8 mouse cellular contexts compared by ENCODE assay signal in genomic region chr17:70633181-70633944, GRCm38 (mm10).
DNase-seq lines count a peak whose midpoint lies in the region; ATAC-seq and TF ChIP-seq lines count a peak whose summit lies in the region.

No protein-coding gene starts in this region.

- H3K36me3 ChIP-seq in hindbrain, embryonic 10.5 days, result no peaks in the 10 kb centered on the region
- H3K36me3 ChIP-seq in lung, embryonic 16.5 days (ENCODE audit: control insufficient read depth, insufficient read depth, low read length), result no peaks in the 10 kb centered on the region

- 15% methylated on average over 9 of the region's 9 CpGs for WGBS in hindbrain, embryonic 10.5 days
- WGBS in lung, embryonic 16.5 days, result 14% methylated on average over 9 of the region's 9 CpGs

- no peaks in the 10 kb centered on the region for H3K9me3 ChIP-seq in hindbrain, embryonic 10.5 days
- no peaks in the 10 kb centered on the region for H3K9me3 ChIP-seq in lung, embryonic 16.5 days (ENCODE audit: control insufficient read depth, low read length)

- in situ Hi-C loops in Patski (cut with MboI; ENCODE audit: low pct_unique_long_range_greater_than_20kb), result no loop called here

- H3K4me1 ChIP-seq in hindbrain, embryonic 10.5 days (replicated peaks), result peaks cover 25% of the 10 kb centered on the region
- no peaks in the 10 kb centered on the region; the same call in 1 of the 2 replicates for H3K4me1 ChIP-seq in lung, embryonic 16.5 days (replicated peaks; ENCODE audit: control insufficient read depth, insufficient read depth, low read length)

- CTCF ChIA-PET in Patski (lab: Charles Lee), result interaction anchor here (1.2 kb wide), 1 partner anchor 203 kb away, joined by 3 read pairs; no protein-coding TSS in a partner anchor

- TF ChIP-seq CTCF in Patski (IDR thresholded peaks at IDR 0.05), result peak; percentile 60

- peak overlapping the region; percentile 74 for H3K27ac ChIP-seq in hindbrain, embryonic 10.5 days
- H3K27ac ChIP-seq in lung, embryonic 16.5 days (ENCODE audit: low read length), result no peak overlapping the region

- peak; percentile 31 for ATAC-seq in Patski
- ATAC-seq in lung, embryonic 16.5 days (ENCODE audit: low read depth), result peak; percentile 63; the same call in 1 of the 2 replicates
- ATAC-seq in erythroblast, adult 5-6 weeks (replicated peaks; ENCODE audit: low FRiP score, poor library complexity, severe bottlenecking), result no peak

- H3K27me3 ChIP-seq in Patski, result no peaks in the 10 kb centered on the region
- no peaks in the 10 kb centered on the region for H3K27me3 ChIP-seq in hindbrain, embryonic 10.5 days (ENCODE audit: insufficient read depth, poor library complexity, severe bottlenecking)
- no peaks in the 10 kb centered on the region for H3K27me3 ChIP-seq in lung, embryonic 16.5 days (ENCODE audit: control insufficient read depth, insufficient read depth, low read depth, low read length)

- no peak overlapping the region for H3K4me2 ChIP-seq in lung, embryonic 16.5 days (ENCODE audit: low read depth, low read length)

- POLR2A ChIA-PET in Patski (lab: Charles Lee), result no interaction called here

- 0 out of 2 replicates have a peak overlapping the region, but pooled peaks have one; percentile 18 for H3K4me3 ChIP-seq in hindbrain, embryonic 10.5 days
- H3K4me3 ChIP-seq in lung, embryonic 16.5 days (ENCODE audit: low read length), result no peak overlapping the region

- DNase-seq in Patski (ENCODE audit: low read depth, low spot score), result no peak
- peak; percentile 88 for DNase-seq in cerebellum, adult 9-11 months
- peak; percentile 86 to 87 for DNase-seq in frontal cortex, postnatal 10 days (ENCODE audit: low spot score in 2 of 2)
- DNase-seq in hindbrain, embryonic 10.5 days (ENCODE audit: low spot score), result peak; percentile 90
- DNase-seq in layer of hippocampus, adult 8-10 months (ENCODE audit: low spot score in 2 of 2), result peak; percentile 86 to 90
- DNase-seq in retina, postnatal 1 day, result peak; percentile 97

- no peak overlapping the region for H3K9ac ChIP-seq in lung, embryonic 16.5 days (ENCODE audit: low read length)
